Mouse (Mus musculus): ENCODE results near the gene Yars. TPM values are rescaled to one million over a fixed set of nuclear protein-coding genes. Genes with fewer than 3 reads are reported as not detected.
A peak's percentile ranks its signal among the peaks of the same experiment; 100 is the strongest.

Yars gene
- total RNA-seq, 2 experiments from 2014 or later = 31.7 to 34.2 TPM

GRCm38 (mm10) chr4:129251482-129252125 is 62.0 kb downstream of the Yars start:
- no peak for DNase-seq

DNA sequence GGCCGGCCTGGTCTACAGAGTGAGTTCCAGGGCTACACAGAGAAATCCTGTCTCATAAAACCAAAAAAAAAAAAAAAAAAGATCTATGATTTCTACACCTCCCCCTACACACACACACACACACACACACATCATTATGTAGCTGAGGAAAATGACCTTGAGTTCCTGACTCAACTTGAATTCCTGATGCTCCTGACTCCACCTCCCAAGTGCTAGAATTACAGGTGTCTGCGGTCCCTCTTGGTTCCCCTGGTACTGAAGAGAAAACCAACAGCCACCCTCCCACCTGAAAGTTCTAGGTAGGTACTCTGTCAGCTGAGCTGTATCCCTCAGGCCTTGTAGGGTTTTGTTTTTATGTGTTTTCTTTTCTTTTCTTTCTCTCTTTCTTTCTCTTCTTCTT is 62.9 kb downstream of the Yars start:
- no peak for DNase-seq

DNA sequence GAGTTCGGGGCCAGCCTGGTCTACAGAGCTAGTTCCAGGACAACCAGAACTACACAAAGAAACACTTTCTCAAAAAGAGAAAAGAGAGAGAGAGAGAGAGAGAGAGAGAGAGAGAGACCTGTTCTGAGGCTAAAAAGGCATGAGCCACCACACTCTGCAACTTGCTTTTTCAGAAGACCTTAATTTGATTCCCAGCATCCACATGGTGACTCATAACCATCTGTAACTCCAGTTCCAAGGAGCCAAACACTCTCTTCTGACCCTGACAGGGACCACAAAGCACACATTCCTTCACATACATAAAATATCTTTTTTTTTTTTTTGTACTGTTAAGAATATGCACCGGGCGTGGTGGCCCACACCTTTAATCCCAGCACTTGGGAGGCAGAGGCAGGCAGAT is 65.0 kb downstream of the Yars start:
- no peak for DNase-seq

DNA sequence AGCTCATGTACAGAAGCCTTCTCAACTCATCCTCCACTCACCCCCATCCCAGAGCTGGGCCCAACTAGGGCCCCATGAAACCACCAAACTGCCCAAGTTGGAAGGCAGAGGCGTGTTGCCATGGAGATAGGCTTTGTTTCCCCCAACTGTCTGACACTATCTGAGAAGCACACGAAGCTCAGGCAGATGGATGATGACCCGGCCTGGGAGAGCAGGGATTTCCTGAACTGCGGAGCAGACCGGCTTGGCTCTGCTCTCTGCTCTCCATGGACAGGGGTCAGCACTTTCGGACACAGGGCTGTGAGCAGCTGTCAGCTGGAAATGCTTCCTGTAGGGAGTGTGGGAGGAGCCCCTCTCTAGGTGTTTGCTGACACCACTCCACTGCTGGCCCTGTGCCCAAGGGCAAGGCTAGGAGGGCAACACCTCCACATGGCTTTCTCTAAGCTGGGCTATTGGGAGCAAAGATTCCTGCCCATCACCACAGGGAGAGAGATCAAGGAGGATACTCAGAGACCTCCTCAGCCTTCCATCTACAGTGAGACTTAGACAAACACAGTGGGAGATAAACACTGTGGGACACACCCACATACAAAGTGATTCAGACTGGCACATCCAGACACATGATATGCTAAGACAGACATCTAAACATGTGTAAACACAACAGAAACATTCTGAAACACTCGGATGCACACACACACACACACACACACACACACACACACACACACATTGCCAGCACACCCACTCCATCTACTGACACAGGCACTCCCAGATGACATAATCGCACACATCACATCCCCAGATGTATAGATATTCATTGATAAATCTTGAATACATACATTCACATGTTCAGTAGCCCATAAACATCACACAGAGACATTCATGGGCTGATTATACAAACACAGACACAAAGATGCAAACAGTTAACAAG is 67.2 kb downstream of the Yars start:
- DNase-seq = no peak

GRCm38 (mm10) chr4:129259101-129259500 is 69.5 kb downstream of the Yars start:
- DNase-seq = peak; percentile 31

DNA sequence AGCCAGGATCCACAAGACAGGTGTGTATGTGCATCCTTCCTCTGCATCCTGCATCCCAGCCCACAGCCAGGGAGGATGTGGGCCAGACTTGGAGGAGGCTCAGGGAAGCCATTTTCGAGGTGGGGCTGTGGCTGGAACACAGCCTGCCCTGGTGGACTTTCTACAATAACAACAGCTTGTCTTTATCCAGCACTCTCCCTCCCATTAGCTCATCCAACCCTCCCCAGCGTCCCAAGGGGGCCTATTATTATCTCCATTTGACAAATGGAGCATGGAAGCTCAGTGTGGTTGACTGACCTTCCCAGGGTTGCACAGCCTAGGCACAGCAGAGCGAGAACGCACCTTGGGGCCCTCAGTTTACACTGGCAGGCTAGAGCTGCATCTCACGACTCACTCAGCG is 71.1 kb downstream of the Yars start:
- no peak for DNase-seq

- DNase-seq = no peak
Measured at GRCm38 (mm10) chr4:129261196-129261595, 71.6 kb downstream of the Yars start, which contains the start of gene C77080. Gene C77080, minus strand, starts transcription at chr4:129261404.

DNA sequence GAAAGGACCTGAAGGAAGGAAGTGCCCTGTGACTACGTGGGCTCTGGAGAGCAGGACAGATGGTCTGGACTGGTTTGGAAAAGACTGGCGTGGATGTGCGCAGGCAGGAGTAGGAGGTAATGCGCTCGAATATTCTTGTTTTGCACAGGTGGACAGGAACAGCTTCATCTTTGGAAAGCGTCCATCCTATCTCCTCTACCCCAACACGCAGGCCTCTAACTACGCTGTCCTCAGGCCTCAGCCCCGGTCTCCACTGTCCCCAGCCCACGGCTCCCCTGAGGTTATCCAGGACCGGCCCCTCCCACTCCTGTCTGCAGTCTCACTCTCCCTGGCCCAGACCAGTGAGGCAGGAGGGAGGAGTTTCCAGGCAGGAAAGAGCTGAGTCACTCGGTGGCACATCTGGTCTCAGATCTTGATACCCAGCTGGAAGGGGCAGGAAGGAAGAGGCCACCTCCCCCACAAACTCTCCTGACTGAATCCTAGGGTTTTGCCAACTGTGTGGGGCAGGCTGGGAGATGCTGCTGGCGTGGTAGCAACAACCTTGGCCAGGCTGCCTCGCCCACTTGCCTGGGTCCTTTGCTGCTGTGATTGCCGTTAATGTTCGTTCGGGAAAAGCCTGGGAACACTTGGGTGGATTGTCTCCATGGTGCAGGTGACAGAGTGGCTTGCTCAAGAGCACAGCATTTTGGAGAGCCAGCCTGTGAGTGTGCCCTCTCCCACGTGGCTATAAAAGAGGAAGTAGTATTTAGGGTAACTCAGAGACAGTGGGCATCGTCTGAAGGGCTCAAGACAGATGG is 73.9 kb downstream of the Yars start:
- peak; percentile 58 for DNase-seq

DNA sequence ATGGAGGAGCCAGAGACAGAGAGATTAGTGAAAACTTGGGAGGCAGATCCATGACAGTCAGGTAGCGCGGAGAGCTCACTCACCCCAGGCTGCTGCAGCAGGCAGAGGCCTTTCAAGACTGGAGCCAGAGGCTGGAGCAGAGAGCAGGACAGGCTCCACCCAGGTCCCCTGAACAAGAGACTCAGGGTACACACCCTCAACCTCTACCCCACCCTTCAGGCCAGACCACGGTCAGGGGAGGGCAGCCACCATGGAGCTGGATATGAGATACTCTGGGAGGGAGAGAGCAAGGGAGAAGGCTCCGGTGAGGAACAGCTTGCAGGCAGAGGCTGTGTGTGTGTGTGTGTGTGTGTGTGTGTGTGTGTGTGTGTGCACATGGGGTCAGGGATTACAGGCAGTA is 76.6 kb downstream of the Yars start:
- DNase-seq = no peak

- no peak for DNase-seq
Measured at GRCm38 (mm10) chr4:129266821-129267220, 77.3 kb downstream of the Yars start.

DNA sequence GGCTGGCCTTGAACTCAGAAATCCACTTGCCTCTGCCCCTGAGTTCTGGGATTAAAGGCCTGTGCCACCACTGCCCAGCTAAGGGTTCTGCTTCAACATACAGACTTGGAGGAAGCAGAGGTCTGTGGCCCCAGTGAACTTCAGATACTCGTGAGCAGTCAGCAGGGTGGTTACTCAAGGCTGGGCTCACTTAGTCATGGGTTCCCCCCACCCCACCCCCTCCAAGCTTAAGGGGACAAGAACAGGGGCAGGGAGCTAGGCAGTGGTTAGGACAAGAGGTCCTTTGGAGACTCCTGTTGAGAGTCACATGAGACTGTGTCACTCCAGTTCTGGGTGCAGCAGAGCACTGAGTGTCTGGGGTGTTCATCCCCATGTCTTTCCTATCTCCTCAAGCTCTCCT is 79.1 kb downstream of the Yars start:
- DNase-seq = no peak

Other genes with a start within 250 kb of the Yars start
- 1 to 10 TPM; 1.8 to 3.1 TPM for gene Azin2, start 227.3 kb upstream of the Yars start, total RNA-seq (2021)
- gene Ak2, start 197.8 kb upstream of the Yars start, total RNA-seq (2021) = 10 to 100 TPM; 27.4 to 36.0 TPM
- gene Rnf19b, start 131.5 kb upstream of the Yars start, total RNA-seq (2021) = 10 to 100 TPM; 17.8 to 20.2 TPM
- gene Tmem54, start 84.2 kb upstream of the Yars start, total RNA-seq (2021) = not detected
- not detected for gene Hpca, start 67.7 kb upstream of the Yars start, total RNA-seq (2021)
- 10 to 100 TPM; 71.5 to 93.0 TPM for gene Fndc5, start 52.8 kb upstream of the Yars start, total RNA-seq (2021)
- 1 to 10 TPM; 3.5 to 4.0 TPM for gene S100pbp, start within 50 bp of the Yars start, total RNA-seq (2021)
- 1 to 10 TPM; 1.3 to 2.0 TPM for gene C77080, start 71.6 kb downstream of the Yars start, total RNA-seq (2021)
- 10 to 100 TPM; 40.2 to 44.7 TPM for gene Sync, start 97.9 kb downstream of the Yars start, total RNA-seq (2021)
- 10 to 100 TPM; 41.0 to 50.6 TPM for gene Rbbp4, start 145.6 kb downstream of the Yars start, total RNA-seq (2021)
- gene Zbtb8os, start 145.9 kb downstream of the Yars start, total RNA-seq (2021) = 10 to 100 TPM; 23.1 to 24.0 TPM
- gene Zbtb8a, start 188.4 kb downstream of the Yars start, total RNA-seq (2021) = 1 to 10 TPM; 1.2 to 1.3 TPM